Mouse (Mus musculus) C2C12 (cell line): ENCODE data around the gene Iqgap1.

Experiments
- CEBPB ChIP-seq: IDR thresholded peaks from one replicate; pipeline ENCODE4 v1.6.1; 2011; ENCODE audit warnings: low read depth, mild to moderate bottlenecking, control low read depth, moderate library complexity
- CTCF ChIP-seq: IDR thresholded peaks from one replicate; pipeline ENCODE4 v1.5.1; 2011; ENCODE audit not compliant: control insufficient read depth, insufficient read depth, insufficient read length
- FOSL1 ChIP-seq: IDR thresholded peaks from one replicate; pipeline ENCODE4 v1.8.0; 2011; ENCODE audit warnings: mild to moderate bottlenecking, low read length; ENCODE audit not compliant: poor library complexity, insufficient read depth, severe bottlenecking
- MAX ChIP-seq: IDR thresholded peaks from one replicate; pipeline ENCODE4 v1.6.1; 2011; ENCODE audit warnings: mild to moderate bottlenecking, control low read depth
- MYOD1 ChIP-seq: IDR thresholded peaks from one replicate; pipeline ENCODE4 v1.6.1; 2011; ENCODE audit warnings: low read depth; ENCODE audit not compliant: control insufficient read depth, insufficient read length
- MYOG ChIP-seq: IDR thresholded peaks from one replicate; pipeline ENCODE4 v1.6.1; 2011; ENCODE audit not compliant: control insufficient read depth, insufficient read length; ENCODE audit errors: extremely low read depth
- USF1 ChIP-seq: IDR thresholded peaks from one replicate; pipeline ENCODE4 v1.6.1; 2011; ENCODE audit warnings: low read depth, mild to moderate bottlenecking, control low read depth, moderate library complexity

DNA sequence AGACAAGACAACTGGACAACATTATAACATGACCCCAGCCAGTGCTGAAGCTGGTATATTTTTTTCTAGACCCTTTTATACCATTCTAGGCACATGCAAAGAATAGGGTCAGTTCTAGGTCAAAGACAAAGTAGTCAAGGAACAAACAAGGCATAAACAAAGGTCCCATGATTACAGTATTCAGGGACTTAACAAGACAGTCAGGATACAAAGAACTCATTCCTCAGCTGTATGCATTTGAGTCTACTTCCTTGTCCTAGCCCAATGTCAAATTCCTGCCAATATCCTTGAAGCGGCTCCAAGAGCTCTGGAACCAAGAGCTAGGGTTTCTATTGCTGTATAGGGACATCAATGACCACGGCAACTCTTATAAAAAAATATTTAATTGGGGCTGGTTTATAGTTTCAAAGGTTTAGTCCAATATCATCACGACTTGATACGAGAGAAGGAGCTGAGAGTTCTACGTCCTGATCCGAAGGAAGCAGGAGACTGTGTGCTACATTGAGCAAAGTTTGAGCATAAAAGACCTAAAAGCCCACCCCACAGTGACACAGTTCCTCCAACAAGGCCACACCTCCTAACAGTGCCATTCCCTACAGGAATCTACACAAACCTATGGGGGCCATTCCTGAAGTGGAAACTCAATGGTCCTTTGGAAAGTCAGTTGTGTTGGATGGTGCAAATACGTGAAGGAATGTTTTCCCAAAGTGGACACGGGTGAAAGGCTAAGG, 18.3 kb upstream of the Iqgap1 start:
- TF ChIP-seq CTCF (no peak), MYOG (no peak), USF1 (no peak), CEBPB (no peak), MAX (no peak), MYOD1 (no peak), FOSL1 (no peak)
